Mouse (Mus musculus) limb, embryonic 14.5 days (tissue): ENCODE measurements at regions not wholly inside any gene's neighbourhood (a gene's known extent, or its start where the extent isn't known, plus 50 kb on each side); places are given as distances from the start of the nearest gene placed in this dataset.

ENCODE experiments used
- ATAC-seq: fragments of 200-750 bp; cut with Nextera tagmentation; 2 replicates; pipeline ENCODE4 v1.8.0; 2017; ENCODE audit warnings: low read depth, moderate number of reproducible peaks, moderate TSS enrichment; ENCODE audit not compliant: low FRiP score
- DNase-seq: peaks from one replicate; pipeline ENCODE4 v3.0.0-alpha.2; 2015; ENCODE audit warnings: low spot score
- H3K27ac ChIP-seq: fragments of 300-500 bp; sonication (generic); replicated peaks from 2 replicates; pipeline ENCODE4 v1.5.1; 2014; ENCODE audit warnings: low read depth, mild to moderate bottlenecking, low read length, moderate library complexity, mixed read lengths
- H3K27me3 ChIP-seq: fragments of 300-500 bp; sonication (generic); 2 replicates; pipeline ENCODE4 v1.6.1; 2014; ENCODE audit warnings: low read length, mixed read lengths; ENCODE audit not compliant: control insufficient read depth, insufficient read depth
- H3K36me3 ChIP-seq: fragments of 300-500 bp; sonication (generic); 2 replicates; pipeline ENCODE4 v1.6.1; 2014; ENCODE audit warnings: mild to moderate bottlenecking, low read length, moderate library complexity, mixed read lengths; ENCODE audit not compliant: control insufficient read depth, insufficient read depth
- H3K4me1 ChIP-seq: fragments of 300-500 bp; sonication (generic); 2 replicates; pipeline ENCODE4 v1.6.1; 2014; ENCODE audit warnings: antibody characterized with exemption, low read length, mixed read lengths; ENCODE audit not compliant: control insufficient read depth, insufficient read depth
- H3K4me2 ChIP-seq: fragments of 300-500 bp; sonication (generic); replicated peaks from 2 replicates; pipeline ENCODE4 v1.6.1; 2014; ENCODE audit warnings: low read depth, mild to moderate bottlenecking, low read length, moderate library complexity; ENCODE audit not compliant: severe bottlenecking
- H3K4me3 ChIP-seq: fragments of 300-500 bp; sonication (generic); replicated peaks from 2 replicates; pipeline ENCODE4 v1.5.1; 2014; ENCODE audit warnings: low read length
- H3K9ac ChIP-seq: fragments of 300-500 bp; sonication (generic); 2 replicates; pipeline ENCODE4 v1.6.1; 2014; ENCODE audit warnings: mild to moderate bottlenecking, low read depth, low read length, moderate library complexity; ENCODE audit not compliant: severe bottlenecking
- H3K9me3 ChIP-seq: fragments of 300-500 bp; sonication (generic); 2 replicates; pipeline ENCODE4 v1.6.1; 2016; ENCODE audit warnings: low read length; ENCODE audit not compliant: control insufficient read depth
- POLR2A ChIP-seq: fragments of 200-500 bp; IDR thresholded peaks from 2 replicates; pipeline ENCODE4 v1.8.0; 2012; ENCODE audit warnings: inconsistent platforms, mild to moderate bottlenecking, moderate library complexity, borderline replicate concordance; ENCODE audit not compliant: insufficient read depth, insufficient read length; ENCODE audit errors: extremely low read depth
- WGBS: fragments of 180-500 bp; shearing (Covaris S2); extraction: QIAGEN DNeasy Blood & Tissue Kit; methylation state at CpG from one replicate; pipeline ENCODE4 v1.1.7; 2014; 5-methylcytosine and 5-hydroxymethylcytosine counted together

DNA sequence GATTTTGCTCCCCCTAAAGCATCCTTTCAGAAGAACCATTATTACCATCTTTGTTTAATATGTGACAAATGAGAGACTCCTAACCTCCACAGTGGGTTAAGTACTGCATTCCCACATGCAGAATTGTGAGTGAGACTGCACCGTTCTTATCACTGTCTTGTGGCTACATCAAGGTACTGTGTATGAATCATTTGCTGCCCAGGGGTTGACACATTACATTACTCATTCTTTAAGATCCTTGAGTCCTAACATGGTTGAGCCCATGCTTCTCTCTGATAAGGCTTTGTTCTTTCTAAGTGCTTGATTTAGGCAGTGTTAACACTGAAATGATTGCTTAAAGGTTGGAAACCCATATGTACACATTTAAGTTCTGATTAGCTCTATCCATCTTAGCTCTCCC is 504.2 kb upstream of the Lcorl start:
- H3K9ac ChIP-seq: no peak overlapping the region
- WGBS: 76% methylated on average over 1 of the region's 1 CpGs
- ATAC-seq (no peak), DNase-seq (no peak)
- no peak for TF ChIP-seq POLR2A
- H3K4me2 ChIP-seq: no peak overlapping the region
- no peaks in the 10 kb centered on the region for H3K4me1 ChIP-seq
- no peaks in the 10 kb centered on the region for H3K9me3 ChIP-seq
- no peaks in the 10 kb centered on the region for H3K36me3 ChIP-seq
- H3K4me3 ChIP-seq: no peak overlapping the region
- no peaks in the 10 kb centered on the region for H3K27me3 ChIP-seq
- no peak overlapping the region for H3K27ac ChIP-seq

- Histone ChIP-seq H3K36me3 (no peaks in the 10 kb centered on the region), H3K4me1 (no peaks in the 10 kb centered on the region), H3K27ac (no peak overlapping the region), H3K9ac (no peak overlapping the region), H3K4me2 (no peak overlapping the region), H3K4me3 (no peak overlapping the region), H3K9me3 (no peaks in the 10 kb centered on the region), H3K27me3 (no peaks in the 10 kb centered on the region)
- 84% methylated on average over 5 of the region's 5 CpGs for WGBS
- ATAC-seq (no peak), DNase-seq (no peak)
- TF ChIP-seq POLR2A: no peak
These were observed 491.0 kb upstream of the Lcorl start for GRCm38 (mm10) chr5:46348448-46348847.

DNA sequence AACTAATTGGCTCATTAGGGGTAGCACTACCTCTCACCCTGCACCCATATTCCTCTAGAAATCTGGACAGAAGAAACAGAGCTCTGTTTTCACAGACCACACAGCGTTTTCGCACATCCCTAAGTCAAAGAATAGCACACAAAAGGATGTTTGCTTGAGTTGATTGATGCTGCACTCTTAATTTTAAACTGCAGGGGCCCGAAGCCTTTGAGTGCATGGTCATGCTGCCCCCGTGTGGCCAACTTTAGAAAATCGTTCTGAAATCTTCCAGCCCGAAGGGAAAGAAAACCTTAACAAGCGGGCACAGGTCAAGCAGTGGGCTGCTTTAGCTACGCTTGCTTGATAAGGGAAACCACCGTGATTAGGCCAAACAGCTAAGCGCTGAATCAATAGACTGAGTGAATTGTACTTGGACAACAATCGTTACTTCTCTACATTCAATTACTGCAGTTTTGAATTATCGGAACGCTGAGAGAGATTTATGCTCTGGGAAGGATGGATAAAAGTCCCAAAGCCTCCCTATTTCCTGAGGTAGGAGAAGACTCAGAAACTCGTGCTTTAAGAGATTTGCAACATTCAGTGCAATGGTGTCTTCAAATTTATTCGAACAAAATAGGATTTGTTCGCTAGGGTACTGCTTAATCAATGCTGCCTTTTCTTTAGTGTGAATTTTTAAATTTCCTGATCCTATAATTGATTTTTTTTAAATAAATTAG is 490.1 kb upstream of the Lcorl start:
- 24% methylated on average over 16 of the region's 16 CpGs for WGBS
- H3K9me3 ChIP-seq: no peaks in the 10 kb centered on the region
- H3K27ac ChIP-seq: no peak overlapping the region
- ATAC-seq (no peak), DNase-seq (peak; percentile 87)
- no peaks in the 10 kb centered on the region for H3K36me3 ChIP-seq
- no peak overlapping the region for H3K9ac ChIP-seq
- no peak for TF ChIP-seq POLR2A
- H3K27me3 ChIP-seq: no peaks in the 10 kb centered on the region
- no peak overlapping the region for H3K4me3 ChIP-seq
- no peak overlapping the region for H3K4me2 ChIP-seq
- H3K4me1 ChIP-seq: no peaks in the 10 kb centered on the region

DNA sequence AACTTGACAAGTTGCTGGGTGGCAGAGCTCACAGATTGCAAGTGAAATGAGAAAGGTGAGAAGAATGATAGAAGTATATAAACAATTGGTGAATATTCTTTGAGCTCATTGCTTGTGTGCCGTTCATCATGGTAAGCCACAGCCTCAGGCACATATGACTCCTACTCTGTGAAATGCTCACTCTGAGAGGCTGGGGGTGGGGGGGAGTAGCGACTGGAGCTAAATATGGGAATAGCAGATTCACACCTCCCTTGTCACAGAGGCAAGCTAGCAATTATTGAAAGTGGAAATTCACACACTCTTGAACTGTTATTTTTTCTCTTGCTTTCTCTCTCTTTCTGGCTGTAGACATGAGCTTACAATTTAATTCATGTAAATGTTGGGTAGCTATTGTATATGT is 481.0 kb upstream of the Lcorl start:
- Histone ChIP-seq H3K27ac (no peak overlapping the region), H3K27me3 (no peaks in the 10 kb centered on the region), H3K4me2 (no peak overlapping the region), H3K4me3 (no peak overlapping the region), H3K9ac (no peak overlapping the region), H3K4me1 (no peaks in the 10 kb centered on the region), H3K36me3 (no peaks in the 10 kb centered on the region), H3K9me3 (no peaks in the 10 kb centered on the region)
- no peak for DNase-seq
- TF ChIP-seq POLR2A: no peak
- 61% methylated on average over 2 of the region's 2 CpGs for WGBS
- no peak for ATAC-seq

DNA sequence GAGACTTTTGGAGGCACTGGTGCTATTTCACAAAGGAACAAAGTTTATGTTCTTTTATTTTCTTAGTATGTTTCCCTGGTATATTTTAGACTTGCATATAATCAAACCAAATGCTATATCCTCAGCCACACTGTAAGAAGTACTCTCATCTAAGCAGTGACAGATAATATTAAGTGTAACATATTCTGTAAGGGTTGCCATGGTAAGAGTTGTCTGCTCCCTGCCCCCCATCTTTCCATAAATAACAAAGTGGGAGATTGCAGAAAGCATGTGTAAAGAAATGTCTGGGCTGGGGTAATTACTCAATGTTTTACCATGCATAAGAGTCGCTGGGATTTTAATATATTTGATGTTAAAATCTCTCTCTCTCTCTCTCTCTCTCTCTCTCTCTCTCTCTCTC is 473.5 kb upstream of the Lcorl start:
- WGBS: 54% methylated on average over 1 of the region's 1 CpGs
- no peak for DNase-seq

More for the DNA sequence above, 473.5 kb upstream of the Lcorl start:
- H3K9ac ChIP-seq: no peak overlapping the region
- H3K9me3 ChIP-seq: no peaks in the 10 kb centered on the region
- no peaks in the 10 kb centered on the region for H3K36me3 ChIP-seq
- no peak overlapping the region for H3K4me2 ChIP-seq
- ATAC-seq: no peak
- no peaks in the 10 kb centered on the region for H3K4me1 ChIP-seq
- no peak for TF ChIP-seq POLR2A
- no peak overlapping the region for H3K4me3 ChIP-seq
- H3K27me3 ChIP-seq: no peaks in the 10 kb centered on the region
- H3K27ac ChIP-seq: no peak overlapping the region
